Mouse (Mus musculus) large intestine, adult 2 months (tissue): ENCODE measurements around the gene Bach2. TPM values are rescaled to one million over a fixed set of nuclear protein-coding genes. Genes with fewer than 3 reads are reported as not detected.
A peak's percentile ranks its signal among the peaks of the same experiment; 100 is the strongest.

Source experiments
- DNase-seq: peaks from one replicate; pipeline ENCODE4 v3.0.0-alpha.2; 2012; ENCODE audit warnings: low read depth, low spot score
- WGBS: fragments of 180-500 bp; shearing (Covaris S2); methylation state at CpG from one replicate; pipeline ENCODE4 v1.1.7; 2018; 5-methylcytosine and 5-hydroxymethylcytosine counted together
- polyA plus RNA-seq: library from polyadenylated mRNA; depleted of rRNA; stranded (reverse); fragments of >200 nt; gene quantifications from 2 replicates; pipeline ENCODE4 v1.2.3, GENCODE M21; 2012

Bach2 gene
- polyA plus RNA-seq, 1 experiment = 1.6 TPM

DNA sequence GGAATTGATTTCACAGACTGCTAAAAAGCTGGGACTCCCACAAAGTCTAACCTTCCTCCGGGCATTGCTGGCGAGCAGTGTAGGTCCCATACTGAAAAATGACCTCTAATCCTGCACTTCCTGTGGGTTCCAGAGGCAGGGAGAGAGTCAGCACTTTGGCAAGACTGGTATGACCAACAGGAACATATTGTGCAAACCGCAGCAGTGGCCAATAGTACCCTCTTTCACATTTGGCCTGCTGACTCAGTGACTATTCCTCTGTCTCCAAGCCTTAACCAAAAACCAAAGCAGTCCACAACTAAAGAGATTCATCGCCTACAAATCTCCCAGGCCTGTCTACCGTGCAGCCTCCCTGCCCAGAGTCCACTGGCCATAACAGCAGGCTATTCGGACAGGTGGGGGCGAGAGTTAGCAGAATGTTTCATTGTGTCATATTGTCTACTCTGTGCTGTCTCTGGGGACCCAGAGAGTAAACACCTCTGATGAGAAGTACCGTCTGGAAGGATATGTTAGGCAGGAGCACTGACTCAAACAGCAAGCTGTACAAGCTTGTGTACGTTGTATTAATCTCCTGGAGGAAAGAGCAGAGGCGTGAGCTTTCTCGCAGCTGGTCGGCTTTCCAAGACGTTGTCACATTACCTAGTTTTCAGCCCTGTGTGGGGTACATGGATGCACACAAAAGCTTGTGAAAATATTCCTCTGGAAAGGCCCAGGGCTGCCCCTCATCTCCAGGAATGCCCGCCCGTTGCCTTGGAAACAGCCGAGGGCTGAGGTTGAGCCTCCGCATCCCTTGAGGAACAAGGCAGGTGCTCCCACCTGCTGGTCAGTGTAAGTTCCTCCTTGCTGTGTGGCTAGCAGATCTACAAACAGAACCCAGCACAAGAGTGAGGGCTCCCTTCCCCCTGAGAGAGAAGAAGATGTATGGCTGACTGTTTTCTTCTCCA, 331.7 kb downstream of the Bach2 start:
- DNase-seq = no peak
- WGBS = 47% methylated on average over 17 of the region's 17 CpGs

- no peak for DNase-seq
- 41% methylated on average over 8 of the region's 8 CpGs for WGBS
Observed at GRCm38 (mm10) chr4:32570939-32571317, 332.3 kb downstream of the Bach2 start.

- WGBS = 30% methylated on average over 3 of the region's 3 CpGs
- no peak for DNase-seq
Observed at GRCm38 (mm10) chr4:32571441-32571840, 332.8 kb downstream of the Bach2 start.

DNA sequence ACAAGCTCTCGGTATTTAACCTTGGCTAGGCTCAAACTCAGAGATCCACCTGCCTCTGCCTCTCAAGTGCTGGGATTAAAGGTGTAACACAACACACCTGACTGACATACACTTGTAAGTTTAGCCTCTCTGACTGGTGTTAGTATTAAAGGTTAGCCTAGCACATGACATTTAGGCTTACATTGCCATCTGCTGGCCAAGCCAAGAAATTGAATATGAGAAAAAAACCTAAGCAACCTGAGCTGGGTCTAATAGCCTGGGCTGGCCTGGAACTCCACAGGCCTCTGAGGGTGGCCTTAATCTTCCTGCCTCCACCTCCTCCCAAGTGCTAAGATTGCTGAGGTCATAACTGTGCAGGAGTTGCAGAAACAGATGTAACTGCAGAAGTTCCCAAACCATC, 333.5 kb downstream of the Bach2 start:
- DNase-seq = no peak
- 47% methylated on average over 1 of the region's 1 CpGs for WGBS

DNA sequence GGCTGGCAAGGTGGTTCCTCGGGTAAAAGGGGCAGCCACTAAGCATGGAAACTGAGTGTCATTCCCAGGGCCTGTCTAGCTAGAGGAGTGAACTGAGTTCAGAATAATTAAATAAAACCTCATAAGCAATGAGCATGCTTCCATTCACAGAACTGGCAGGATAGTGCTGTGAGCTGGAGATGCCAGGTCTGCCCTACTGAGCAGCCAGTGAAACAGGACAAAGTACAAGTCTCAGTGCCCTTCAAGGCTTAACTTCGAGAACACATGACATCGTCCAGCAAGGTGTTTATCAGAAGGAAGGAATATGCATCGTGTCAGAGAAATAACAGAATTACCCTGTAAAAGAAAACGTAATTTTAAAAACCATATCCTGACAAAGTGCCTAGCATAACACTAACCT, 335.0 kb downstream of the Bach2 start:
- no peak for DNase-seq
- 75% methylated on average over 5 of the region's 5 CpGs for WGBS

- no peak for DNase-seq
- 97% methylated on average over 1 of the region's 1 CpGs for WGBS
Observed at GRCm38 (mm10) chr4:32574604-32575003, 336.0 kb downstream of the Bach2 start.

DNA sequence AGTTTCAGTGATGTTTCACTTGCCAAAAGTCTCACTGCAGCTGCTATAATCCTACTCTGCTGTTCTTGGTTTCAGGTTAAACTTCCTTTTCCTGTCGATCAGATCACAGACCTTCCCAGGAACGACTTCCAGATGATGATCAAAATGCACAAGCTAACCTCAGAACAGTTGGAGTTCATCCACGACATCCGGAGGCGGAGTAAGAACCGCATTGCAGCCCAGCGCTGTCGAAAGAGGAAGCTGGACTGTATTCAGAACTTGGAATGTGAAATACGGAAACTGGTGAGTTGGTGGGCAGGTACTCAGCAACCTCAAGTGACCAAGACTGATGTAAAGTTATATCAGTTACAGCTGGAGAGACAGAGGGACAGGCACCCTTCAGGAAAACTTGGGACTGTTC, 336.6 kb downstream of the Bach2 start:
- DNase-seq = no peak
- 65% methylated on average over 9 of the region's 9 CpGs for WGBS

- WGBS = 61% methylated on average over 8 of the region's 8 CpGs
- no peak for DNase-seq
Observed at GRCm38 (mm10) chr4:32579850-32580249, 341.2 kb downstream of the Bach2 start.

DNA sequence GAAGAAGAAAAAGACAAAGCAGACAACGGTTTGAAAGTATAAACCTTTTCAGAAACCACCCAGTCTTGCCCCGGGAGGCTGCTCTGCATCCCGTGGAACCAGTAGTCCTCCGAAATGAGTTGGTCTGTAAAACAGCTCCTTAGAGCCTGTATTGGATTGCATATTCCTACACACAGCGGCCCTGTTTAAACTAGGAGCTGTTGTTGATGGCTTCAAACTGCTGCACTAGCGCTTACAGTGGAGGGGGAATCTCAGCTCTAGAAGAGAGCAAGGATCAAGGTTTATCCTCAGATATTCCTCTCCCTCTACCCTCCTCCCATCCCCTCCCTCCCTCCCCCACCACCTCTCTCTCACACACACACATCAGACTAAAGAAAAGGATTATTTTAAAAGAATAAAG, 345.6 kb downstream of the Bach2 start:
- WGBS = 70% methylated on average over 6 of the region's 6 CpGs
- DNase-seq = no peak

GRCm38 (mm10) chr4:32586596-32586995, 348.0 kb downstream of the Bach2 start:
- 11% methylated on average over 9 of the region's 9 CpGs for WGBS
- DNase-seq = no peak

DNA sequence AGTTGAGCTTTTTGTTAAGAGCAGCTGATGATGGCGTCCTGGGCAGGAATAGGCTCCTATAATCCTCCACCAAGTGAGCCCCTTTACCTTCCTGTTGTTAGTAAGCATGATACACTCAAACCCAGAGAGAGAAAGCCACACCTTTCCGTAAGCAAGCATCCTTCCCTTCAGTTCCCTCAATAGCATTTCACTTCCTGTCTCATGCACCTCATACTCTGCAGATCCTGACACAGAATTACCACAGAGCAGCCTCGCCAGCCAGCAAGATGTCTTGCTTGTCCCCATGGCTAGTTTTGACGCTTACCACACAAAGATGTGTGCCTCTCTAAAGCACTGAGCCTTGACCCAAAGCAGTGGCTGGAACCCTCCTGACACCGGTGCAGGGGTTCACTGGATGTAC, 348.9 kb downstream of the Bach2 start:
- 78% methylated on average over 5 of the region's 5 CpGs for WGBS
- no peak for DNase-seq

DNA sequence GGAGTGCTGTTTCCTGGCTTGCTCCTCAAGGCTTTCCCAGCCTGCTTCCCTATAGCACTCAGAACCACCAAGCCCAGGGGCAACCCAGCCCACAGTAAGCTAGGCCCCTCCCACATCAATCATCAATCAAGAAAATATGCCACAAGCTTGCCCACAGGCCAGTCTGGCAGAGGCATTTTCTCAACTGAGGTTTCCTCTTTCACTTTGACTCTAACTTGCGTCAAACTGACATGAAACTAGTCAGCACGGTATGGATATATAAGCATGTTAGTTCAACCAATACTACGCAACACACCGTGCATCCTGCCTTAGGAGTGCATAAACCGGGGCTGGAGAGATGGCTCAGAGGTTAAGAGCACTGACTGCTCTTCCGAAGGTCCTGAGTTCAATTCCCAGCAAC, 349.6 kb downstream of the Bach2 start:
- DNase-seq = no peak
- 81% methylated on average over 6 of the region's 6 CpGs for WGBS

DNA sequence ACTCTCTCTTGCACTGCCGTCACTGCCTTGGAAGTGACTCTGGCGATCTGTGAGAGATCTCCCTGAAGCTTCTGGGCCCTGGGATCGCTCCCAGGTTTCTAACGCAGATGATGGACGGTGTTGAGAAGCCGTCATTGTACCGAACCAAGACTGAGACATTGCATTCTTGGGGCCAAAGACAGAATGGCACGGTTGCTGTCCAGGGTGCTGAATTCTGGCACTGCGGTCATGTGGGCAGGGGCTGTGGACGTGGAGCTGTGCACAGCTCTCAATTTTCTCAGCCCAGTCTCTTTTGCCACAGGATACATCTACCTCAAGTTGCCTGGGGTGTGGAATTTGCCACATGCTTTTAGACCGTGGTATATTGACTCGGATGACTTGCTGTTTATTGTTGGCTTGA, 362.5 kb downstream of the Bach2 start:
- DNase-seq = no peak
- 27% methylated on average over 12 of the region's 12 CpGs for WGBS

DNA sequence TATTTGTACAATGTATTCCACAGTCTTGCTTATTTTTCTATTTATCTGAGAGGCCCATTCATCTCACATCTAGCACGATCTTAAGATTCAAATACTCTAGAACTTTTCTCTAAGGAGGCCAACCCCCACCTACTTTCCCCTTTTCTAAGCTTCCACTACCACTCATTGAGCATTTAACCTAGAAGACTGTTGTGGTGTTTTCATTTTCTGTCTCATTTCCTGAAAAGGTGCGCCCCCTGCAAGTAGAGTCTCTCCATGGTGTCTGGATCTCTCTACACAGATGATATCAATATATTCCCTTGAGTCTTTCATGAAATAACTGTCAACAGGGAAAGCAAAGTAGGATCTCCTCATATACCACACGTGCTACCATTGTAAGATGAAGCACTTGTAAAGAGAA, 364.1 kb downstream of the Bach2 start, which contains the start of gene Gja10:
TSS of gene Gja10 (minus strand) at position 101 of the 400 bp plus-strand sequence.
- DNase-seq = no peak
- WGBS = 65% methylated on average over 3 of the region's 3 CpGs

GRCm38 (mm10) chr4:32615034-32615881, 376.7 kb downstream of the Bach2 start, which contains the start of gene Casp8ap2:
TSS of gene Casp8ap2 (plus strand) at chr4:32615451.
- DNase-seq = peak; percentile 96
- under 1% methylated on average over 67 of the region's 67 CpGs for WGBS

DNA sequence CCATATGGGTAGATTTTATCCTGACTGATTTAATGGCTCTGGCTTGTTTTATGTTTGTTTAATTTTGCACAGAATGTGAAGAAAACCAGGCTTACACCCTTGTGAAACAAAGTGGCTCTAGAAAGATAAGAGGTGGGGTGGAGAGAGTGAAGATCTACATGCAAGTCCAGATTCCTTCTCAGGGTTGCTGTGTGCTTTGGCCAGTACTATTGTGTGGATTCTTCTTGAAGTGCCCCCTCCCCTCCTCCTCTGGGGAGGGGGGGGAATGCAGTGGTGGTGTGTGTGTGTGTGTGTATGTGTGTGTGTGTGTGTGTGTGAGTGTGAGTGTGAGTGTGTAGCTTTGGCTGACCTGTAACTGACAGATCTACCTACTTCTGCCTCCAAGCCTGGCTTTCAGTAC, 383.0 kb downstream of the Bach2 start:
- DNase-seq = no peak
